Mouse (Mus musculus): ENCODE measurements around the gene Fam160a2.
"Not testable (repeated sequence)": the region's sequence is repeated elsewhere in the genome, so short reads cannot be mapped to it uniquely, and the experiment has no call there.

Fam160a2 gene

GRCm38 (mm10) chr7:105394606-105395005 lies 5.2 kb downstream of the Fam160a2 start:
- in situ Hi-C loops (cut with MboI): no loop called here

- in situ Hi-C loops (cut with MboI): no loop called here
Measured at GRCm38 (mm10) chr7:105390236-105390635, 9.6 kb downstream of the Fam160a2 start.

- in situ Hi-C loops (cut with MboI): no loop called here
Measured at GRCm38 (mm10) chr7:105387696-105388095, 12.2 kb downstream of the Fam160a2 start.

GRCm38 (mm10) chr7:105380329-105380728 lies 19.5 kb downstream of the Fam160a2 start:
- in situ Hi-C loops (cut with MboI): no loop called here

GRCm38 (mm10) chr7:105374866-105375265 lies 25.0 kb downstream of the Fam160a2 start, which contains the start of gene Gm5901:
Gene Gm5901, plus strand, starts transcription at chr7:105375038.
- in situ Hi-C loops (cut with MboI): no loop called here

- in situ Hi-C loops (cut with MboI): no loop called here
Measured at GRCm38 (mm10) chr7:105373976-105374375, 25.9 kb downstream of the Fam160a2 start.

- in situ Hi-C loops (cut with MboI): no loop called here
Measured at GRCm38 (mm10) chr7:105373509-105373908, 26.3 kb downstream of the Fam160a2 start.

GRCm38 (mm10) chr7:105372912-105373311 lies 26.9 kb downstream of the Fam160a2 start:
- in situ Hi-C loops (cut with MboI): no loop called here

- in situ Hi-C loops (cut with MboI): no loop called here
Measured at GRCm38 (mm10) chr7:105368521-105368920, 31.3 kb downstream of the Fam160a2 start.

- in situ Hi-C loops (cut with MboI): no loop called here
Measured at GRCm38 (mm10) chr7:105367930-105368329, 31.9 kb downstream of the Fam160a2 start, which contains the start of gene Olfr692. Gene Olfr692, plus strand, starts transcription at chr7:105368230.

GRCm38 (mm10) chr7:105367268-105367667 lies 32.6 kb downstream of the Fam160a2 start:
- in situ Hi-C loops (cut with MboI): no loop called here

- in situ Hi-C loops (cut with MboI): no loop called here
Measured at GRCm38 (mm10) chr7:105361713-105362112, 38.1 kb downstream of the Fam160a2 start.

GRCm38 (mm10) chr7:105356487-105356886 lies 43.4 kb downstream of the Fam160a2 start:
- in situ Hi-C loops (cut with MboI): not testable (repeated sequence)

GRCm38 (mm10) chr7:105356064-105356463 lies 43.8 kb downstream of the Fam160a2 start:
- in situ Hi-C loops (cut with MboI): not testable (repeated sequence)

GRCm38 (mm10) chr7:105342752-105343151 lies 57.1 kb downstream of the Fam160a2 start:
- in situ Hi-C loops (cut with MboI): no loop called here

- in situ Hi-C loops (cut with MboI): no loop called here
Measured at GRCm38 (mm10) chr7:105342170-105342569, 57.7 kb downstream of the Fam160a2 start, which contains the start of gene Olfr691. Gene Olfr691, minus strand, starts transcription at chr7:105342270.

GRCm38 (mm10) chr7:105334004-105334403 lies 65.8 kb downstream of the Fam160a2 start, which contains the start of gene Olfr690:
Gene Olfr690, minus strand, starts transcription at chr7:105334104.
- in situ Hi-C loops (cut with MboI): no loop called here

- in situ Hi-C loops (cut with MboI): no loop called here
Measured at GRCm38 (mm10) chr7:105325302-105325701, 74.6 kb downstream of the Fam160a2 start.

All from mature B cell (primary cell).